Mouse (Mus musculus): Measurements from ENCODE around the gene Ddx41. TPM values are rescaled to one million over a fixed set of nuclear protein-coding genes. Genes with fewer than 3 reads are reported as not detected.

Ddx41 gene
- polyA plus RNA-seq, 1 experiment from 2014 or later = 73.8 TPM

GRCm38 (mm10) chr13:55527834-55528772, 8.4 kb downstream of the Ddx41 start:
- WGBS = 84% methylated on average over 18 of the region's 18 CpGs
- Histone ChIP-seq H3K4me1 (ENCODE audit: control insufficient read depth, insufficient read depth, low read length) (no peaks in the 10 kb centered on the region), H3K9me3 (ENCODE audit: control insufficient read depth, low read length) (no peaks in the 10 kb centered on the region), H3K4me2 (no peak overlapping the region), H3K27me3 (ENCODE audit: control insufficient read depth, insufficient read depth, low read length) (no peaks in the 10 kb centered on the region), H3K9ac (ENCODE audit: low read length) (no peak overlapping the region), H3K36me3 (ENCODE audit: control insufficient read depth, insufficient read depth, low read length) (peaks cover 22% of the 10 kb centered on the region), H3K27ac (ENCODE audit: low read depth, low read length) (no peak overlapping the region), H3K4me3 (ENCODE audit: low read depth, low read length) (no peak overlapping the region)
- DNase-seq (ENCODE audit: low spot score, missing footprints) (no peak), ATAC-seq (ENCODE audit: low FRiP score) (no peak)

GRCm38 (mm10) chr13:55527212-55527611, 9.2 kb downstream of the Ddx41 start:
- peaks cover 20% of the 10 kb centered on the region for H3K36me3 ChIP-seq (ENCODE audit: control insufficient read depth, insufficient read depth, low read length)

GRCm38 (mm10) chr13:55525733-55526553, 10.5 kb downstream of the Ddx41 start:
- no peak overlapping the region for H3K9ac ChIP-seq (ENCODE audit: low read length)
- H3K9me3 ChIP-seq (ENCODE audit: control insufficient read depth, low read length) = no peaks in the 10 kb centered on the region
- H3K36me3 ChIP-seq (ENCODE audit: control insufficient read depth, insufficient read depth, low read length) = peaks cover 10% of the 10 kb centered on the region
- H3K4me1 ChIP-seq (ENCODE audit: control insufficient read depth, insufficient read depth, low read length) = no peaks in the 10 kb centered on the region
- no peak overlapping the region for H3K27ac ChIP-seq (ENCODE audit: low read depth, low read length)
- ATAC-seq (ENCODE audit: low FRiP score) = no peak
- 84% methylated on average over 15 of the region's 16 CpGs for WGBS
- no peak overlapping the region for H3K4me2 ChIP-seq
- H3K27me3 ChIP-seq (ENCODE audit: control insufficient read depth, insufficient read depth, low read length) = no peaks in the 10 kb centered on the region
- no peak for DNase-seq (ENCODE audit: low spot score, missing footprints)
- H3K4me3 ChIP-seq (ENCODE audit: low read depth, low read length) = no peak overlapping the region

More at GRCm38 (mm10) chr13:55527212-55527611, 9.2 kb downstream of the Ddx41 start:
- ATAC-seq (ENCODE audit: low FRiP score) (no peak), DNase-seq (ENCODE audit: low spot score, missing footprints) (no peak)
- no peak overlapping the region for H3K27ac ChIP-seq (ENCODE audit: low read depth, low read length)
- H3K27me3 ChIP-seq (ENCODE audit: control insufficient read depth, insufficient read depth, low read length) = no peaks in the 10 kb centered on the region
- no peak overlapping the region for H3K4me3 ChIP-seq (ENCODE audit: low read depth, low read length)
- H3K4me2 ChIP-seq = no peak overlapping the region
- WGBS = 88% methylated on average over 16 of the region's 16 CpGs
- no peaks in the 10 kb centered on the region for H3K9me3 ChIP-seq (ENCODE audit: control insufficient read depth, low read length)
- H3K9ac ChIP-seq (ENCODE audit: low read length) = no peak overlapping the region
- no peaks in the 10 kb centered on the region for H3K4me1 ChIP-seq (ENCODE audit: control insufficient read depth, insufficient read depth, low read length)

GRCm38 (mm10) chr13:55523951-55524600, 12.4 kb downstream of the Ddx41 start:
- WGBS = 90% methylated on average over 23 of the region's 23 CpGs
- no peak overlapping the region; the same call in 1 of the 2 replicates for H3K27ac ChIP-seq (ENCODE audit: low read depth, low read length)
- no peak overlapping the region for H3K4me3 ChIP-seq (ENCODE audit: low read depth, low read length)
- no peak overlapping the region for H3K4me2 ChIP-seq
- no peak for ATAC-seq (ENCODE audit: low FRiP score)
- no peak for DNase-seq (ENCODE audit: low spot score, missing footprints)
- H3K36me3 ChIP-seq (ENCODE audit: control insufficient read depth, insufficient read depth, low read length) = no peaks in the 10 kb centered on the region
- no peaks in the 10 kb centered on the region for H3K4me1 ChIP-seq (ENCODE audit: control insufficient read depth, insufficient read depth, low read length)
- H3K9ac ChIP-seq (ENCODE audit: low read length) = no peak overlapping the region
- no peaks in the 10 kb centered on the region for H3K27me3 ChIP-seq (ENCODE audit: control insufficient read depth, insufficient read depth, low read length)
- H3K9me3 ChIP-seq (ENCODE audit: control insufficient read depth, low read length) = no peaks in the 10 kb centered on the region

- no peak for ATAC-seq (ENCODE audit: low FRiP score)
- Histone ChIP-seq H3K36me3 (ENCODE audit: control insufficient read depth, insufficient read depth, low read length) (no peaks in the 10 kb centered on the region), H3K9me3 (ENCODE audit: control insufficient read depth, low read length) (no peaks in the 10 kb centered on the region), H3K4me2 (no peak overlapping the region), H3K4me1 (ENCODE audit: control insufficient read depth, insufficient read depth, low read length) (no peaks in the 10 kb centered on the region), H3K27me3 (ENCODE audit: control insufficient read depth, insufficient read depth, low read length) (no peaks in the 10 kb centered on the region), H3K9ac (ENCODE audit: low read length) (no peak overlapping the region), H3K27ac (ENCODE audit: low read depth, low read length) (no peak overlapping the region), H3K4me3 (ENCODE audit: low read depth, low read length) (no peak overlapping the region)
- 59% methylated on average over 17 of the region's 17 CpGs for WGBS
- DNase-seq (ENCODE audit: low spot score, missing footprints) = no peak
Observed at GRCm38 (mm10) chr13:55523278-55523677, 13.2 kb downstream of the Ddx41 start.

GRCm38 (mm10) chr13:55522730-55523129, 13.7 kb downstream of the Ddx41 start:
- no peaks in the 10 kb centered on the region for H3K27me3 ChIP-seq (ENCODE audit: control insufficient read depth, insufficient read depth, low read length)
- DNase-seq (ENCODE audit: low spot score, missing footprints) = no peak
- no peak overlapping the region for H3K4me3 ChIP-seq (ENCODE audit: low read depth, low read length)
- H3K27ac ChIP-seq (ENCODE audit: low read depth, low read length) = no peak overlapping the region
- H3K36me3 ChIP-seq (ENCODE audit: control insufficient read depth, insufficient read depth, low read length) = no peaks in the 10 kb centered on the region
- no peaks in the 10 kb centered on the region for H3K9me3 ChIP-seq (ENCODE audit: control insufficient read depth, low read length)
- 58% methylated on average over 8 of the region's 8 CpGs for WGBS
- no peak overlapping the region for H3K9ac ChIP-seq (ENCODE audit: low read length)
- no peaks in the 10 kb centered on the region for H3K4me1 ChIP-seq (ENCODE audit: control insufficient read depth, insufficient read depth, low read length)
- no peak for ATAC-seq (ENCODE audit: low FRiP score)
- no peak overlapping the region for H3K4me2 ChIP-seq

- H3K27ac ChIP-seq (ENCODE audit: low read depth, low read length) = no peak overlapping the region
- no peak overlapping the region for H3K4me2 ChIP-seq
- no peaks in the 10 kb centered on the region for H3K36me3 ChIP-seq (ENCODE audit: control insufficient read depth, insufficient read depth, low read length)
- ATAC-seq (ENCODE audit: low FRiP score) (no peak), DNase-seq (ENCODE audit: low spot score, missing footprints) (no peak)
- WGBS = 82% methylated on average over 4 of the region's 4 CpGs
- H3K4me1 ChIP-seq (ENCODE audit: control insufficient read depth, insufficient read depth, low read length) = no peaks in the 10 kb centered on the region
- no peaks in the 10 kb centered on the region for H3K27me3 ChIP-seq (ENCODE audit: control insufficient read depth, insufficient read depth, low read length)
- H3K9ac ChIP-seq (ENCODE audit: low read length) = no peak overlapping the region
- H3K4me3 ChIP-seq (ENCODE audit: low read depth, low read length) = no peak overlapping the region
- H3K9me3 ChIP-seq (ENCODE audit: control insufficient read depth, low read length) = no peaks in the 10 kb centered on the region
Observed at GRCm38 (mm10) chr13:55519606-55520005, 16.9 kb downstream of the Ddx41 start.

- no peaks in the 10 kb centered on the region for H3K27me3 ChIP-seq (ENCODE audit: control insufficient read depth, insufficient read depth, low read length)
- H3K27ac ChIP-seq (ENCODE audit: low read depth, low read length) = no peak overlapping the region
- H3K9me3 ChIP-seq (ENCODE audit: control insufficient read depth, low read length) = no peaks in the 10 kb centered on the region
- H3K9ac ChIP-seq (ENCODE audit: low read length) = no peak overlapping the region
- H3K4me1 ChIP-seq (ENCODE audit: control insufficient read depth, insufficient read depth, low read length) = peaks cover 10% of the 10 kb centered on the region
- no peak overlapping the region for H3K4me2 ChIP-seq
- no peaks in the 10 kb centered on the region for H3K36me3 ChIP-seq (ENCODE audit: control insufficient read depth, insufficient read depth, low read length)
- DNase-seq (ENCODE audit: low spot score, missing footprints) (peak; percentile 99), ATAC-seq (ENCODE audit: low FRiP score) (no peak)
- no peak overlapping the region for H3K4me3 ChIP-seq (ENCODE audit: low read depth, low read length)
- WGBS = 5% methylated on average over 5 of the region's 5 CpGs
Observed at GRCm38 (mm10) chr13:55516955-55517354, 19.5 kb downstream of the Ddx41 start.

All from midbrain, embryonic 11.5 days (tissue).